Mouse (Mus musculus) lung, adult 2 months (tissue): ENCODE measurements around the gene Gspt1.

Experiments used
- CTCF ChIP-seq: fragments of 200-500 bp; IDR thresholded peaks from 2 replicates; pipeline ENCODE4 v1.5.1; 2011; ENCODE audit warnings: mild to moderate bottlenecking, low read length, control low read depth; ENCODE audit not compliant: insufficient read depth
- POLR2A ChIP-seq: fragments of 200-500 bp; IDR thresholded peaks from 2 replicates; pipeline ENCODE4 v1.6.1; 2011; ENCODE audit warnings: low read depth, mild to moderate bottlenecking, control low read depth, low read length, borderline replicate concordance; ENCODE audit errors: extremely low read depth

DNA sequence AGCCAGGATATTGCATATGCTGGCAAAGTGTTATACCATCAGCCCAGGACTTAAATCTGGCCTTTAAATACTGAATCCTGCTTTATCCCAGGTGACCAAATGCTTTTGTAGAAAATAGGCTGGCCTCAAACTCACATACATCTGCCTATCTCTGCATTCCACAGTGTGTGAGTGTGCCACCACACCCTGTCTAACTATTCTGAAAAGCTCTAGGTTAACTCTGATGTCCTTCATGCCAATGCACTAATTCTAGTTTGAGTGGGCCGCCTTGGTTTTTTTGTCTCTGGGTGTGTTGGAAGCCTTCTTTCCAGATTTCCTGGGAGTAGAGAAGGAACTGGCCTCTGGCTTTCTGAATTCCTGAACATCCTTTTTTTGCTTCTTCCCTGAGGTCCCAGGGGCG lies 60.9 kb downstream of the Gspt1 start:
- TF ChIP-seq POLR2A (no peak), CTCF (no peak)
